Mouse (Mus musculus): ENCODE data around the gene Med17. TPM values are rescaled to one million over a fixed set of nuclear protein-coding genes. Genes with fewer than 3 reads are reported as not detected.
"Not testable (repeated sequence)": the region's sequence is repeated elsewhere in the genome, so short reads cannot be mapped to it uniquely, and the experiment has no call there.

Gene Med17
- polyA plus RNA-seq, 1 experiment from 2014 or later, result 25.8 TPM

DNA sequence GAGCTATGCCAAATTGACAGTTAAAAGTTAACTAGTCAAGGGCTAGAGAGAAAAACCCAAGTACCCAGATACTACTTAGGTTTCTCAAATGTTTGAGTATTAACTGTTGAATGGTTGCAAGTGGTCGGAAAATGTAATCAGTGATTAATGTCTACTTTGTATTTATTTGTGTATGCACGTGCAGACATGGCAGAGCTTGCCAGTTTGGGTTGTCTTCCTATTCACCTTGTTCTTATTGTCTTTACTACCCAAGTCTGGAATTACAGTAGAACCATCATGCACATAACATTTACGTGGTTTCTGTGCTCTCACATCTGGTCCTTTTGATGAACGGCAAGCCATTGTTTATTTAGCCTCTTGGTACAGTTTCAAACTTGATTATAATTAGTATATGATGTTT is 29.7 kb upstream of the Med17 start:
- no peak for ATAC-seq
- Histone ChIP-seq H3K4me2 (ENCODE audit: low read length) (no peak overlapping the region), H3K9ac (ENCODE audit: low read depth, low read length) (no peak overlapping the region), H3K9me3 (ENCODE audit: control insufficient read depth, low read length) (no peaks in the 10 kb centered on the region), H3K4me1 (ENCODE audit: control insufficient read depth, insufficient read depth, low read depth, low read length) (peaks cover 22% of the 10 kb centered on the region), H3K36me3 (ENCODE audit: control insufficient read depth, insufficient read depth, low read length) (peaks cover 35% of the 10 kb centered on the region), H3K27me3 (replicated peaks; ENCODE audit: control insufficient read depth, insufficient read depth, low read length) (no peaks in the 10 kb centered on the region), H3K4me3 (ENCODE audit: low read length) (no peak overlapping the region), H3K27ac (ENCODE audit: low read depth, low read length) (no peak overlapping the region)
- WGBS, result 75% methylated on average over 4 of the region's 4 CpGs

DNA sequence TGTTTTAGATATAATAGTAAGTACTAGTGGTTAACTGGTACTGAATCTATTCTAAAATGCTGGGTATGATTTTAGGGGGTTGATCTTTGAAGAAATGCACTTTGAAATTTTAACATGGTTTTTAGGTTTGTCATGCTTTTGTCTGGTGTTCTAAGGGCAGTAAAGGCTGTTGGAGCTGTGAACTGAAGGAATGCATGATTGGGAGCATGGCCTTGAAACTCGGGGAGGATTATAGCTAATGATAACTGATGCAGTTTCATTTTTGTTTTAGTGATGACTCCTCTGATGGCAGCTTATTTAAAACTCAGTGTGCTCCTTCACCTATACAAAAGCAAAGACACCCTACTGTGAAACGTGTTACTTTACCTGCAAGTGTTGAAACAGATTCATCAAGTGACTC is 28.5 kb upstream of the Med17 start:
- 60% methylated on average over 2 of the region's 2 CpGs for WGBS
- Histone ChIP-seq H3K27ac (ENCODE audit: low read depth, low read length) (no peak overlapping the region), H3K9ac (ENCODE audit: low read depth, low read length) (no peak overlapping the region), H3K4me3 (ENCODE audit: low read length) (no peak overlapping the region), H3K9me3 (ENCODE audit: control insufficient read depth, low read length) (no peaks in the 10 kb centered on the region), H3K4me1 (ENCODE audit: control insufficient read depth, insufficient read depth, low read depth, low read length) (peaks cover 22% of the 10 kb centered on the region), H3K4me2 (ENCODE audit: low read length) (no peak overlapping the region), H3K36me3 (ENCODE audit: control insufficient read depth, insufficient read depth, low read length) (peaks cover 26% of the 10 kb centered on the region), H3K27me3 (replicated peaks; ENCODE audit: control insufficient read depth, insufficient read depth, low read length) (no peaks in the 10 kb centered on the region)
- ATAC-seq, result no peak

DNA sequence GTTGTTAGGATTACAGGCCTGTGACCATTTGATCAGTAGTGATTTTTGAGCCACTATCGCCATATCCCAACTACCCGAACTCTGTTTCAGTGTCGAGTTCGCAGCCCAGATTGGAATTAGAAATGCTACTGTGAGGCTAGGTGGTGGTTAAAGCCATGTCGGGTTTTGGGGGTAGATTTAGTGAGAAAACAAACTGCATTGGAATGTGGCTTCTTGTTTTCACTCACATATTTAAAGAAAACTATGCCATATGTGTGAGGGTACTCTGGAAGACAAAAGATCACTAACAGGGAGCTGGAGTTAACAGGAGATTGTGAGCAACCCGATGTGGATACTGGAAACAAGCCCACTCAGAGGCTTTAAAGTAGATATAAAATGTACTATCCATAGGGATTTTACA is 27.5 kb upstream of the Med17 start:
- peak overlapping the region; percentile 91 for H3K4me3 ChIP-seq (ENCODE audit: low read length)
- peak overlapping the region; percentile 96 for H3K9ac ChIP-seq (ENCODE audit: low read depth, low read length)
- H3K27me3 ChIP-seq (replicated peaks; ENCODE audit: control insufficient read depth, insufficient read depth, low read length), result no peaks in the 10 kb centered on the region
- no peak overlapping the region for H3K27ac ChIP-seq (ENCODE audit: low read depth, low read length)
- WGBS, result 17% methylated on average over 6 of the region's 6 CpGs
- H3K4me2 ChIP-seq (ENCODE audit: low read length), result peak overlapping the region; percentile 63
- no peaks in the 10 kb centered on the region for H3K9me3 ChIP-seq (ENCODE audit: control insufficient read depth, low read length)
- no peak for ATAC-seq
- peaks cover 22% of the 10 kb centered on the region for H3K36me3 ChIP-seq (ENCODE audit: control insufficient read depth, insufficient read depth, low read length)
- peaks cover 22% of the 10 kb centered on the region for H3K4me1 ChIP-seq (ENCODE audit: control insufficient read depth, insufficient read depth, low read depth, low read length)

DNA sequence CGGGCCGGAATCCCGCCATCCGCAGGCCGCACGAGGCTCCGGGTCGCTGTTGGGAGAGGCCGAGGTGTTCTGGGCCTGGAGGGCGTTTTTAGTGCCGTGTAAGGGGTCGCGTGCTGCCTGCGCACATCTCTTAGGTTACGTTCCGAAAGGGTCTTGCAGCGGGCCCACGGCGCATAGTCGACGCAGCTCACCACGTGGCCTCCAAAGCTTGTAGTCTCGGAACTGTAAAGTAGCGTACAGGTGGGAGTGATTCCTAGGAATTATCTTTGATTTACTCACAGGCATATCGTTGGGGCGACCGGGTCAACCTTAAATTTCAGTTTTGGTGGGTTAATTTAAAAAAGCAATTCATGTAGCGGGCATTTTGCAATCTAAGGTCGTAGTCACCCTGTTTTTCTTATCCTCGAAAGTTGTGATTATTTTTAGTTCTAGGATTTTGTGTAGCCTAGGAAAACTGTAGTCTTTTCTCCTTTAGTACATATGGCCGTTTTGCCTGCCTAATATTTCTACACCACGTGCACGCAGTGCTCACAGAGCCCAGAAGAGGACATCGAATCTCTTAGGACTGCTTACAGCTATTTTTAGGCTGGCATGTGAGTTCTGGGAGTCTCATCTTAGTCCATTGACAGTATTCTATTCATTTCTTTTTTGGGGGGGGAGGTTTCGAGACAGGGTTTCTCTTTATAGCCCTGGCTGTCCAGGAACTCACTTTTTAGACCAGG is 26.8 kb upstream of the Med17 start, which contains the start of gene 4931406C07Rik:
4931406C07Rik (minus strand) TSS at position 51 of the 722 bp plus-strand sequence.
- peaks cover 22% of the 10 kb centered on the region for H3K4me1 ChIP-seq (ENCODE audit: control insufficient read depth, insufficient read depth, low read depth, low read length)
- no peaks in the 10 kb centered on the region for H3K27me3 ChIP-seq (replicated peaks; ENCODE audit: control insufficient read depth, insufficient read depth, low read length)
- peaks cover 16% of the 10 kb centered on the region for H3K36me3 ChIP-seq (ENCODE audit: control insufficient read depth, insufficient read depth, low read length)
- ATAC-seq, result peak; percentile 89
- H3K27ac ChIP-seq (ENCODE audit: low read depth, low read length), result peak within 1 kb of the TSS; percentile 92
- peak within 1 kb of the TSS; percentile 63 for H3K4me2 ChIP-seq (ENCODE audit: low read length)
- under 1% methylated on average over 35 of the region's 35 CpGs for WGBS
- no peaks in the 10 kb centered on the region for H3K9me3 ChIP-seq (ENCODE audit: control insufficient read depth, low read length)
- peak within 1 kb of the TSS; percentile 96 for H3K9ac ChIP-seq (ENCODE audit: low read depth, low read length)
- peak within 1 kb of the TSS; percentile 91 for H3K4me3 ChIP-seq (ENCODE audit: low read length)

DNA sequence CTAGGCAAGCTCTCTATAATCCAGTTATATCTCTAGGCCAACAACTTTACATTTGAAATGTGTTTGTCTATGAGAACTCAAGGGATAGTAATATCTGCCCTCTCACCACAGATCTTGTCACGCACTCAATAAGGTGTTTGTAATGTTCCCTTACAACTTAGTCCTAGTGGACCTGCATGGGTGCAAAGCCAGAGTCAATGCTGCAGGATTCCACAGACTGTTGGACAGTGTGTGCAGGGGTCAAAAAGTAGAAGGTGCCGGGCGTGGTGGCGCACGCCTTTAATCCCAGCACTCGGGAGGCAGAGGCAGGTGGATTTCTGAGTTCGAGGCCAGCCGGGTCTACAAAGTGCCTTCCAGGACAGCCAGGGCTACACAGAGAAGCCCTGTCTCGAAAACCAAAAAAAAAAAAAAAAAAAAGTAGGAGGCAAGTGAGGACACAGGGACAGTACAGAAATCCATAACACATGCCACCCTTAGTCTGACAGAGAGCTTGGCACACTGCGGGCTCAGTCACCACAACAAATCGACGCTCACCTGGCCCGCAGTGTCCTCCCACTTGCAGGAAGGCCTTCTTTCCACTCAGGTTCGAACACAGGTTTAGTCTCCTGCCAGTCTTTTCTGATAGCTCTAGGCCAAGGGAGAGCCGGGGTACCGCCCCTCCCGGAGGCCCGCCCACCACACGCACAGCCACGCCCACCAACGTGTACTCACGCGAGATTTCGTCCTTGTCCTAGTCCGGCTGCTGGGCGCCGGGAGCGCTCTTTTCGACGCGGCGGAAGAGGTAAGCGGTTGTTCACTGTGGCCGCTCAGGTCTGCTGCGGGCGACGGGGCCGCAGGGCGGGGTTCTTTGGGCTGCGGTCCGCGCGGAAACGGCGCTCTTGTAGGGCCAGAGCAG is 26.0 kb upstream of the Med17 start, which contains the start of gene Taf1d:
Taf1d (plus strand) TSS at position 712 of the 895 bp plus-strand sequence.
- Histone ChIP-seq H3K4me2 (ENCODE audit: low read length) (peak within 1 kb of the TSS; percentile 63), H3K4me3 (ENCODE audit: low read length) (peak within 1 kb of the TSS; percentile 91), H3K27ac (ENCODE audit: low read depth, low read length) (peak within 1 kb of the TSS; percentile 92), H3K4me1 (ENCODE audit: control insufficient read depth, insufficient read depth, low read depth, low read length) (peaks cover 22% of the 10 kb centered on the region), H3K9ac (ENCODE audit: low read depth, low read length) (peak within 1 kb of the TSS; percentile 96), H3K36me3 (ENCODE audit: control insufficient read depth, insufficient read depth, low read length) (peaks cover 13% of the 10 kb centered on the region; the same call in 1 of the 2 replicates), H3K9me3 (ENCODE audit: control insufficient read depth, low read length) (no peaks in the 10 kb centered on the region), H3K27me3 (replicated peaks; ENCODE audit: control insufficient read depth, insufficient read depth, low read length) (no peaks in the 10 kb centered on the region)
- peak; percentile 99 for ATAC-seq
- 16% methylated on average over 38 of the region's 45 CpGs for WGBS

DNA sequence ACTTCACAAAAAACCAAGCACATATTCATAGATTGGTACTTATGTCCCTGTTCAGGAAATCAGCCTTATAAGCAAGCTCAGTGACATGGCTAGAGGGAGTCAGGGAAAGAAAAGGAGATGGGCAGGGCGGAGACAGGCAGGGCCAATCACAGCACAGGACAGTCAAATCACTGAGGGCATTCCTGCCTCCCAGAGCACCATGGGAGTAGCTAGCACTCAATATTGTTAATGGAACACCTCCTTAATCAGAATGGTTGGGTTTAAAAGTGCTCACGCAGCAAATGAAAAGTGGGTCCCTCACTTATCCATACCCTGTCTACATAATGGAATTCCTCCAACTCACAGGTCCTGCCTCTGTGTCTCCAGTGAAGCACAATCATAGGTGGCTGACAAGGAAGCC is 23.1 kb upstream of the Med17 start:
- no peak overlapping the region for H3K27ac ChIP-seq (ENCODE audit: low read depth, low read length)
- no peaks in the 10 kb centered on the region for H3K36me3 ChIP-seq (ENCODE audit: control insufficient read depth, insufficient read depth, low read length)
- peaks cover 15% of the 10 kb centered on the region for H3K4me1 ChIP-seq (ENCODE audit: control insufficient read depth, insufficient read depth, low read depth, low read length)
- no peak overlapping the region for H3K9ac ChIP-seq (ENCODE audit: low read depth, low read length)
- H3K27me3 ChIP-seq (replicated peaks; ENCODE audit: control insufficient read depth, insufficient read depth, low read length), result no peaks in the 10 kb centered on the region
- H3K4me3 ChIP-seq (ENCODE audit: low read length), result no peak overlapping the region
- no peak for ATAC-seq
- H3K9me3 ChIP-seq (ENCODE audit: control insufficient read depth, low read length), result no peaks in the 10 kb centered on the region
- WGBS, result 74% methylated on average over 2 of the region's 2 CpGs
- H3K4me2 ChIP-seq (ENCODE audit: low read length), result no peak overlapping the region

DNA sequence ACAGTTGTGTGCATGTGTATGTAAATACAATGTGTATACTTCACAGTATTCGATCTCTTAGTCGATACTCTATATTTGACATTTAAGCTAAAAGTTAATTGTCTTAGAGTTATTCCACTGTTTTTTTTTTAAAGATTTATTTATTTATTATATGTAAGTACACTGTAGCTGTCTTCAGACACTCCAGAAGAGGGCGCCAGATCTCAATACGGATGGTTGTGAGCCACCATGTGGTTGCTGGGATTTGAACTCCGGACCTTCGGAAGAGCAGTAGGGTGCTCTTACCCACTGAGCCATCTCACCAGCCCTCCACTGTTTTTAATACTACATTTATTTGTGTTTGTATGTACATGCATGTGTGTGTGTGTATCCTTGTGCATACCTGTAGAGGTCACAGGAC is 22.3 kb upstream of the Med17 start:
- not testable (repeated sequence) for H3K9me3 ChIP-seq (ENCODE audit: control insufficient read depth, low read length); H3K27me3 ChIP-seq (replicated peaks; ENCODE audit: control insufficient read depth, insufficient read depth, low read length); H3K9ac ChIP-seq (ENCODE audit: low read depth, low read length); H3K36me3 ChIP-seq (ENCODE audit: control insufficient read depth, insufficient read depth, low read length); H3K27ac ChIP-seq (ENCODE audit: low read depth, low read length); H3K4me3 ChIP-seq (ENCODE audit: low read length); H3K4me2 ChIP-seq (ENCODE audit: low read length); H3K4me1 ChIP-seq (ENCODE audit: control insufficient read depth, insufficient read depth, low read depth, low read length); ATAC-seq
- 75% methylated on average over 6 of the region's 6 CpGs for WGBS

DNA sequence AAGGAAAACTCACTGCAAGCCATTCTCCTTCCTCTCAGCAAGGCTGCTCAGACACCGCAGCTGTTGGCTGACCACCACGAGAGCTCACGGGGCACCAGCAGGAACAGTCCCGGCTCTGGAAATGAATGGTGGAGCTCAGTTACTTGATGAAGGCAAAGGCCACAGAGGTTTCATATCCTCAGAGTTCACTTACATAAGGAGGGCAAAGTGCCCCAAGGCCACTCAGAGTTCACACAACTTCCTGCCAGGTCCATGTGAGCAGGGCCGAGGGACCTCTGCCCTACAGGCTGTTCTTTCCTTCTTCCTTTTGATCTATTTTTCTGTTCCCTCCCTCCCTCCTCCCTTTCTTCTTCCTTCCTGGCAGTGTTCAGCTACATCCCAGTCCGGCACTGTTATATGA is 21.7 kb upstream of the Med17 start:
- H3K4me2 ChIP-seq (ENCODE audit: low read length), result peak overlapping the region; percentile 26; the same call in 1 of the 2 replicates
- 51% methylated on average over 6 of the region's 6 CpGs for WGBS
- H3K27ac ChIP-seq (ENCODE audit: low read depth, low read length), result 0 out of 2 replicates have a peak overlapping the region, but pooled peaks have one; percentile 8

DNA sequence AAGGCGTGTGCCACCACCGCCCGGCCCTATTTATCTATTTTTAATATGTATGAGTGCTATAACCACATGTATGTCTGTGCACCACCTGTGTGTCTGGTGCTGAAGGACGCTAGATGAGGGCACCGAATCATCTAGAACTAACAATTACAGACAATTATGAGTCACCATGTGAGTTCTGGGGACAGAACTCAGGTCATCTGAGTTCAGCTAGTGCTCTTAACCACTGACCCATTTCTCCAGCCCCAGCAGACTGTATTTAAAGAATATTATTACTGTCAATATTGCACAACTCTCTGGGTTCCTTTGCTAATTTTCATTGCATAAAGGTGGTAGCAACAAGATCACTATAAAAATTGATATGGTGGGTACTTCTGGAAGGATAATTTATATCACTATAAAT is 20.3 kb upstream of the Med17 start:
- Histone ChIP-seq H3K4me2 (ENCODE audit: low read length) (no peak overlapping the region), H3K27me3 (replicated peaks; ENCODE audit: control insufficient read depth, insufficient read depth, low read length) (no peaks in the 10 kb centered on the region), H3K9ac (ENCODE audit: low read depth, low read length) (no peak overlapping the region), H3K9me3 (ENCODE audit: control insufficient read depth, low read length) (no peaks in the 10 kb centered on the region), H3K4me3 (ENCODE audit: low read length) (no peak overlapping the region), H3K27ac (ENCODE audit: low read depth, low read length) (no peak overlapping the region), H3K36me3 (ENCODE audit: control insufficient read depth, insufficient read depth, low read length) (no peaks in the 10 kb centered on the region; the same call in 1 of the 2 replicates), H3K4me1 (ENCODE audit: control insufficient read depth, insufficient read depth, low read depth, low read length) (no peaks in the 10 kb centered on the region; the same call in none of the 2 replicates)
- no peak for ATAC-seq
- WGBS, result 91% methylated on average over 5 of the region's 5 CpGs

More for the DNA sequence above, 21.7 kb upstream of the Med17 start:
- no peak overlapping the region for H3K4me3 ChIP-seq (ENCODE audit: low read length)
- peaks cover 3% of the 10 kb centered on the region for H3K4me1 ChIP-seq (ENCODE audit: control insufficient read depth, insufficient read depth, low read depth, low read length)
- no peaks in the 10 kb centered on the region for H3K9me3 ChIP-seq (ENCODE audit: control insufficient read depth, low read length)
- H3K9ac ChIP-seq (ENCODE audit: low read depth, low read length), result no peak overlapping the region
- no peaks in the 10 kb centered on the region for H3K27me3 ChIP-seq (replicated peaks; ENCODE audit: control insufficient read depth, insufficient read depth, low read length)
- no peak for ATAC-seq
- no peaks in the 10 kb centered on the region; the same call in 1 of the 2 replicates for H3K36me3 ChIP-seq (ENCODE audit: control insufficient read depth, insufficient read depth, low read length)
